Mouse (Mus musculus): ENCODE measurements around the gene Abcg8. TPM values are rescaled to one million over a fixed set of nuclear protein-coding genes. Genes with fewer than 3 reads are reported as not detected.

The Abcg8 gene
- total and polyA plus RNA-seq, 2 experiments, result 65.5 to 115 TPM

- peak overlapping the region; percentile 98 for H3K27ac ChIP-seq (replicated peaks; ENCODE audit: insufficient read depth, low read depth, low read length)
Measured at GRCm38 (mm10) chr17:84738073-84738797, 62.1 kb downstream of the Abcg8 start.

GRCm38 (mm10) chr17:84744256-84744655 lies 68.2 kb downstream of the Abcg8 start:
- H3K27ac ChIP-seq (replicated peaks; ENCODE audit: insufficient read depth, low read depth, low read length), result no peak overlapping the region; the same call in 1 of the 2 replicates
- no peaks in the 10 kb centered on the region for H3K27me3 ChIP-seq (ENCODE audit: control insufficient read depth, insufficient read depth, low read length)
- H3K79me2 ChIP-seq (ENCODE audit: control insufficient read depth, insufficient read depth, low read length), result peaks cover 9% of the 10 kb centered on the region; the same call in 1 of the 2 replicates
- H3K4me1 ChIP-seq (ENCODE audit: control insufficient read depth, insufficient read depth, low read length), result peaks cover 6% of the 10 kb centered on the region; the same call in 1 of the 2 replicates
- WGBS, result 85% methylated on average over 4 of the region's 4 CpGs
- TF ChIP-seq CTCF (IDR thresholded peaks at IDR 0.05; ENCODE audit: low read depth, low read length) (no peak), POLR2A (IDR thresholded peaks at IDR 0.05; ENCODE audit: extremely low read depth, insufficient read depth, low read length) (no peak)
- H3K36me3 ChIP-seq (ENCODE audit: control insufficient read depth, insufficient read depth, low read length), result peaks cover 44% of the 10 kb centered on the region
- DNase-seq (ENCODE audit: extremely low read depth, low read depth, low spot score), result no peak
- H3K4me3 ChIP-seq (ENCODE audit: insufficient read depth, low read depth, low read length), result no peak overlapping the region
- no peak overlapping the region for H3K9ac ChIP-seq (ENCODE audit: low read depth, low read length)

More at GRCm38 (mm10) chr17:84738073-84738797, 62.1 kb downstream of the Abcg8 start:
- peaks cover 34% of the 10 kb centered on the region for H3K4me1 ChIP-seq (ENCODE audit: control insufficient read depth, insufficient read depth, low read length)
- peak overlapping the region; percentile 80 for H3K9ac ChIP-seq (ENCODE audit: low read depth, low read length)
- H3K27me3 ChIP-seq (ENCODE audit: control insufficient read depth, insufficient read depth, low read length), result no peaks in the 10 kb centered on the region
- DNase-seq (ENCODE audit: extremely low read depth, low read depth, low spot score), result peak; percentile 99
- peaks cover 22% of the 10 kb centered on the region for H3K36me3 ChIP-seq (ENCODE audit: control insufficient read depth, insufficient read depth, low read length)
- H3K79me2 ChIP-seq (ENCODE audit: control insufficient read depth, insufficient read depth, low read length), result peaks cover 13% of the 10 kb centered on the region; the same call in 1 of the 2 replicates
- WGBS, result 34% methylated on average over 9 of the region's 9 CpGs
- TF ChIP-seq POLR2A (IDR thresholded peaks at IDR 0.05; ENCODE audit: extremely low read depth, insufficient read depth, low read length), result no peak
- no peak for TF ChIP-seq CTCF (IDR thresholded peaks at IDR 0.05; ENCODE audit: low read depth, low read length)
- peak overlapping the region; percentile 47 for H3K4me3 ChIP-seq (ENCODE audit: insufficient read depth, low read depth, low read length)

- Histone ChIP-seq H3K27ac (replicated peaks; ENCODE audit: insufficient read depth, low read depth, low read length) (no peak overlapping the region), H3K4me1 (ENCODE audit: control insufficient read depth, insufficient read depth, low read length) (peaks cover 6% of the 10 kb centered on the region; the same call in 1 of the 2 replicates), H3K27me3 (ENCODE audit: control insufficient read depth, insufficient read depth, low read length) (no peaks in the 10 kb centered on the region), H3K36me3 (ENCODE audit: control insufficient read depth, insufficient read depth, low read length) (peaks cover 49% of the 10 kb centered on the region), H3K4me3 (ENCODE audit: insufficient read depth, low read depth, low read length) (no peak overlapping the region), H3K79me2 (ENCODE audit: control insufficient read depth, insufficient read depth, low read length) (peaks cover 9% of the 10 kb centered on the region; the same call in 1 of the 2 replicates), H3K9ac (ENCODE audit: low read depth, low read length) (no peak overlapping the region)
- no peak for DNase-seq (ENCODE audit: extremely low read depth, low read depth, low spot score)
- 85% methylated on average over 9 of the region's 9 CpGs for WGBS
- no peak for TF ChIP-seq CTCF (IDR thresholded peaks at IDR 0.05; ENCODE audit: low read depth, low read length)
- TF ChIP-seq POLR2A (IDR thresholded peaks at IDR 0.05; ENCODE audit: extremely low read depth, insufficient read depth, low read length), result no peak
Measured at GRCm38 (mm10) chr17:84745001-84745400, 68.9 kb downstream of the Abcg8 start.

- Histone ChIP-seq H3K27me3 (ENCODE audit: control insufficient read depth, insufficient read depth, low read length) (no peaks in the 10 kb centered on the region), H3K9ac (ENCODE audit: low read depth, low read length) (no peak overlapping the region), H3K4me1 (ENCODE audit: control insufficient read depth, insufficient read depth, low read length) (peaks cover 6% of the 10 kb centered on the region; the same call in 1 of the 2 replicates), H3K4me3 (ENCODE audit: insufficient read depth, low read depth, low read length) (no peak overlapping the region), H3K79me2 (ENCODE audit: control insufficient read depth, insufficient read depth, low read length) (peaks cover 12% of the 10 kb centered on the region; the same call in 1 of the 2 replicates), H3K27ac (replicated peaks; ENCODE audit: insufficient read depth, low read depth, low read length) (peak overlapping the region; percentile 54; the same call in 1 of the 2 replicates), H3K36me3 (ENCODE audit: control insufficient read depth, insufficient read depth, low read length) (peaks cover 59% of the 10 kb centered on the region)
- TF ChIP-seq POLR2A (IDR thresholded peaks at IDR 0.05; ENCODE audit: extremely low read depth, insufficient read depth, low read length) (no peak), CTCF (IDR thresholded peaks at IDR 0.05; ENCODE audit: low read depth, low read length) (no peak)
- DNase-seq (ENCODE audit: extremely low read depth, low read depth, low spot score), result no peak
- WGBS, result 62% methylated on average over 6 of the region's 6 CpGs
Measured at GRCm38 (mm10) chr17:84747212-84747611, 71.1 kb downstream of the Abcg8 start.

- Histone ChIP-seq H3K36me3 (ENCODE audit: control insufficient read depth, insufficient read depth, low read length) (peaks cover 65% of the 10 kb centered on the region), H3K4me1 (ENCODE audit: control insufficient read depth, insufficient read depth, low read length) (peaks cover 4% of the 10 kb centered on the region; the same call in 1 of the 2 replicates), H3K27me3 (ENCODE audit: control insufficient read depth, insufficient read depth, low read length) (no peaks in the 10 kb centered on the region), H3K9ac (ENCODE audit: low read depth, low read length) (no peak overlapping the region), H3K4me3 (ENCODE audit: insufficient read depth, low read depth, low read length) (no peak overlapping the region), H3K27ac (replicated peaks; ENCODE audit: insufficient read depth, low read depth, low read length) (no peak overlapping the region), H3K79me2 (ENCODE audit: control insufficient read depth, insufficient read depth, low read length) (peaks cover 10% of the 10 kb centered on the region; the same call in 1 of the 2 replicates)
- TF ChIP-seq CTCF (IDR thresholded peaks at IDR 0.05; ENCODE audit: low read depth, low read length) (no peak), POLR2A (IDR thresholded peaks at IDR 0.05; ENCODE audit: extremely low read depth, insufficient read depth, low read length) (no peak)
- 70% methylated on average over 9 of the region's 9 CpGs for WGBS
- DNase-seq (ENCODE audit: extremely low read depth, low read depth, low spot score), result no peak
Measured at GRCm38 (mm10) chr17:84748152-84748682, 72.1 kb downstream of the Abcg8 start.

All from liver, adult 2 months (tissue).